Mouse (Mus musculus): ENCODE data around the gene Itga5.

DNA sequence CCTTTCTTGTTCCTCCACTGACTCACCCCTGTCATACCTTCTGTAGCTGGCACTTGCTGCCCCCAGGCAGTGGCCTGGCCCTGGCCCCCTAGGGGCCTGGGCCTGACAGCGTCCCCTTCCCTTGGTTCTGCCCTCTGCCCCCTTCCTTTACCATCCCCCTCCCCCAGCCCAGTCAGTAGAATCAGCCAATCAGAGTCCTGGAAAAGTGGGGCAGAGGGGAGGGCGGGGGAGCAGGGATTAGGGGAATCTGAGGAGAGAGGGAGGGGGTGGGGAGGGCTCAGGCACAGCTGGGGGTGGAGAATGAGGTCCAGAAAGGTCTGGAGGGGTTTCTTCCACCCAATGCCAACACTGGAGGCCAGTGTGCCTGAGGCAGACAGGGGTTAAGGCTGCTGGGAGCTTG, 32.4 kb downstream of the Itga5 start:
- TF ChIP-seq HCFC1 (IDR thresholded peaks at IDR 0.05; ENCODE audit: borderline replicate concordance, insufficient read depth, low read length) (no peak), CHD2 (IDR thresholded peaks at IDR 0.05; ENCODE audit: low read depth, low read length) (no peak), ZC3H11A (IDR thresholded peaks at IDR 0.05; ENCODE audit: borderline replicate concordance, low read depth, low read length) (no peak)
